Mouse (Mus musculus): ENCODE results near the gene Tyrp1. TPM values are rescaled to one million over a fixed set of nuclear protein-coding genes. Genes with fewer than 3 reads are reported as not detected.

Tyrp1 gene
- not detected for total RNA-seq (2023)

GRCm38 (mm10) chr4:80834050-80834449, at the start of gene Tyrp1:
Tyrp1 (plus strand) TSS chr4:80834123.

Other genes starting within 250 kb of the Tyrp1 start
- gene Lurap1l, start 76.5 kb downstream of the Tyrp1 start, total RNA-seq (2023) = not detected